Mouse (Mus musculus): ENCODE data around the gene Ston2.
A peak's percentile ranks its signal among the peaks of the same experiment; 100 is the strongest.
"Not testable (repeated sequence)": the region's sequence is repeated elsewhere in the genome, so short reads cannot be mapped to it uniquely, and the experiment has no call there.

The Ston2 gene

DNA sequence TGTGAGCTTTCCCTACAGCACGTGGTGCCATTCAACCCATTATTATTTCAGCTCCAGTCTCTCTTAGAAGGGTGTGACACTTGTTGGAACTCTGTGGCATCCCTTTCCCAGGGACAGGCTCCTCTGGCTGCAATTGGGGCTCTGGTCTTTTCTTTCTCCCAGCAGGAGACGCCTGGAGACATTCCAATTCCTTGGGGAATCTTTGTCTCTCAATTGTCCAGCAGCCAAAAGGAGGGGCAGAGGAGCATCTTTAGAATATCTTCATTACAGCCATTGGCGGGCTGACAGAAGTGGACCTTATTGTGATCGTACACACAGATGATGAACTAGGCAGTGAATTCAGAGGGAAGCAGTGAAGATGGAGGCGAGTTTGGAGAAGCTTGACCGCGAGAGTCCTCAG is 180.5 kb downstream of the Ston2 start:
- DNase-seq (ENCODE audit: low read depth, low spot score) = no peak
- H3K36me3 ChIP-seq (ENCODE audit: control insufficient read depth, insufficient read depth, low read length, poor library complexity, severe bottlenecking) = no peaks in the 10 kb centered on the region
- no peaks in the 10 kb centered on the region for H3K27me3 ChIP-seq (ENCODE audit: control insufficient read depth, insufficient read depth, low read length, poor library complexity, severe bottlenecking)

DNA sequence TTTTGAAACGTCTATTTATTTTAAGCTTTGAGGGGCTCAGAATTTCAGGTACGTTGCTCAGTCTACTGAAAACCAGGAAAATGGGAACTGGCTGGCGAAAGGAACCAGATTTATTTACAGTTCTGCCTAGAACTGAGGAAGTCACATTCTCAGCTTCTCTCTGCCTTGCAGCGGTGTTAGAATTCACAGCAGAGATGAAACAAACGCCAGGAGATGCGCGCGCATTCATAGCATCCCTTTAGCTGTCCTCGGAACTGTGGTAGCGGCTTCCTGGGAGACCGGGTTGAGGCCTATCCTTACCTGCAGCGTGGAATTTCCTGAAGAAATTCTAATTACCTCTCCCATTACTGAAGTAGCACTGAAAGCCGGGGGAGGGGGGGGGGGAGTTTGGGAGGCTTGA is 181.5 kb downstream of the Ston2 start:
- H3K27me3 ChIP-seq (ENCODE audit: control insufficient read depth, insufficient read depth, low read length, poor library complexity, severe bottlenecking) = no peaks in the 10 kb centered on the region
- no peaks in the 10 kb centered on the region for H3K36me3 ChIP-seq (ENCODE audit: control insufficient read depth, insufficient read depth, low read length, poor library complexity, severe bottlenecking)
- no peak for DNase-seq (ENCODE audit: low read depth, low spot score)

DNA sequence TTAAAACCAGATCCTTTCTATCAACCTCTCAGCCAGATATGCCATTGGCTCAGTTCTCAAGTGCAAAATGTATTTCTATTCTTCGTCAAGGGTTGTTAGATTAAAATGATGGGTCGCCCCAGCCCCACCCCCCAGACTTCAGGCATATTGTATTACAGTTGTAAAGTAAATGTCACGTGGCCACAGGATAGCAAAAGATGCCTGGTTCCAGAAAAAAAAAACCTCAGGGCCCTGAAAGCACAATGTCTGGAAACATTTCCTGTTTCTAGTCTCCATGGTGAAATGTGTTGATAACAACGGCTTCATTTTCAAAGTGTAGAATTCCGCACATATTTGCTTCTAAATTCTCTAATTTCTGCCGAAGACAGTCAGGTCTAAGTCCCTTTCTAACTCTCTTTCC is 183.6 kb downstream of the Ston2 start:
- Histone ChIP-seq H3K27me3 (ENCODE audit: control insufficient read depth, insufficient read depth, low read length, poor library complexity, severe bottlenecking) (no peaks in the 10 kb centered on the region), H3K36me3 (ENCODE audit: control insufficient read depth, insufficient read depth, low read length, poor library complexity, severe bottlenecking) (no peaks in the 10 kb centered on the region)
- DNase-seq (ENCODE audit: low read depth, low spot score) = no peak

DNA sequence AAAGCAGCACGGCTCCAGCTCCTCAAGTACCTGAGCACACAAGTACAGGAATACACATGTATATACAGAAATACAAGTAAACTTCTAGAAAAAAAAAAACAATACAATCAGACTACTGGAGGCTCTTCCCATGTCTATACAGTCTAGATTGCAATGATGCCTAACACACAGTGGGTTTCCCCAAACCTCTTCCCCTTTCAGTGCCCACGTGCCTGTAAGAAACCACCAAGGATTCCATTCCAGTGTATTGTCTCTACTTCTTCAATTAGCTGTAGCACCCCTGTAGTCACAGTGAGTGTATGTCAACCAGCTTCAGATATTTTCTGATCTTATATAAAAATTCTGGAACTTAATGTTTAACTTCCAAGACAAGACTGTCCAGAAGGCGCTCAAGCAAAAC is 196.1 kb downstream of the Ston2 start:
- H3K36me3 ChIP-seq (ENCODE audit: control insufficient read depth, insufficient read depth, low read length, poor library complexity, severe bottlenecking) = no peaks in the 10 kb centered on the region; the same call in 1 of the 2 replicates
- peak; percentile 83 for DNase-seq (ENCODE audit: low read depth, low spot score)
- H3K27me3 ChIP-seq (ENCODE audit: control insufficient read depth, insufficient read depth, low read length, poor library complexity, severe bottlenecking) = no peaks in the 10 kb centered on the region

DNA sequence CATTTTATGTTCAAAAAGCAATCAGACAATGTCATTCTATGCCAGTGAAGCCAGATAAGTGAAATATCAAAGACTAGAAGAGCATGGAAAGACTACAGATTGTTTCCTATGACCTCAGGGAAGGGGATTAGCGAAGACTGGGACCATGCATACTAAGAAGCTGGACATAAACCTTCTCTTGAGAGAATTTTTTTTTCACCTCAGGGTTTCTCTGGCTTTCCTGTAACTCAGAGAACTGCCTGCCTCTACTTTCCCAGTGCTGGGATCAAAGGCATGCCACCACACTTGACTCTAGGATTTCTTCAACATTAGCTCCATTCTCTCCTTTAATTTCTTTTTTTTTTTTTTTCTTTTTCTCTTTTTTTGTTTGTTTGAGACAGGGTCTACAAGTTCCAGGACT is 197.0 kb downstream of the Ston2 start:
- Histone ChIP-seq H3K27me3 (ENCODE audit: control insufficient read depth, insufficient read depth, low read length, poor library complexity, severe bottlenecking) (no peaks in the 10 kb centered on the region), H3K36me3 (ENCODE audit: control insufficient read depth, insufficient read depth, low read length, poor library complexity, severe bottlenecking) (no peaks in the 10 kb centered on the region; the same call in 1 of the 2 replicates)
- DNase-seq (ENCODE audit: low read depth, low spot score) = no peak

DNA sequence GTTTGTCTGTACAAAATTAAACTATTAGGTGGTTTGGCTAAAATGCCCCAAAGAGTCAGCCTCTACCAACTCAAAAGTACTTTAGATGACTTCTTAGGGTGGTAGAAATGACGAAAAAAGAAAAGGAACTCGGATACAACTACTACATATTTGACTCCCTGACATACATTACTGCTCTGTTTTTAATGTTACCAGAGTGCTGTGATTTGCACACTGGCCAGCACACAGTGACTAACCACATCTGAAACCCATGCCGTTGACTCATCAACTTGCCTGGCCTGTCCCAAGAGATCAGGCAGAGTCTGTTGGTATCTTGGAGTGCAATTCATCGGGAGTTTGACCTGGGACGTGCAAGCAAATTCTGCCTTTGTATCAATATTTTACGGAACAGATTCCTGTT is 197.5 kb downstream of the Ston2 start:
- Histone ChIP-seq H3K27me3 (ENCODE audit: control insufficient read depth, insufficient read depth, low read length, poor library complexity, severe bottlenecking) (no peaks in the 10 kb centered on the region), H3K36me3 (ENCODE audit: control insufficient read depth, insufficient read depth, low read length, poor library complexity, severe bottlenecking) (no peaks in the 10 kb centered on the region; the same call in 1 of the 2 replicates)
- peak; percentile 38 for DNase-seq (ENCODE audit: low read depth, low spot score)

DNA sequence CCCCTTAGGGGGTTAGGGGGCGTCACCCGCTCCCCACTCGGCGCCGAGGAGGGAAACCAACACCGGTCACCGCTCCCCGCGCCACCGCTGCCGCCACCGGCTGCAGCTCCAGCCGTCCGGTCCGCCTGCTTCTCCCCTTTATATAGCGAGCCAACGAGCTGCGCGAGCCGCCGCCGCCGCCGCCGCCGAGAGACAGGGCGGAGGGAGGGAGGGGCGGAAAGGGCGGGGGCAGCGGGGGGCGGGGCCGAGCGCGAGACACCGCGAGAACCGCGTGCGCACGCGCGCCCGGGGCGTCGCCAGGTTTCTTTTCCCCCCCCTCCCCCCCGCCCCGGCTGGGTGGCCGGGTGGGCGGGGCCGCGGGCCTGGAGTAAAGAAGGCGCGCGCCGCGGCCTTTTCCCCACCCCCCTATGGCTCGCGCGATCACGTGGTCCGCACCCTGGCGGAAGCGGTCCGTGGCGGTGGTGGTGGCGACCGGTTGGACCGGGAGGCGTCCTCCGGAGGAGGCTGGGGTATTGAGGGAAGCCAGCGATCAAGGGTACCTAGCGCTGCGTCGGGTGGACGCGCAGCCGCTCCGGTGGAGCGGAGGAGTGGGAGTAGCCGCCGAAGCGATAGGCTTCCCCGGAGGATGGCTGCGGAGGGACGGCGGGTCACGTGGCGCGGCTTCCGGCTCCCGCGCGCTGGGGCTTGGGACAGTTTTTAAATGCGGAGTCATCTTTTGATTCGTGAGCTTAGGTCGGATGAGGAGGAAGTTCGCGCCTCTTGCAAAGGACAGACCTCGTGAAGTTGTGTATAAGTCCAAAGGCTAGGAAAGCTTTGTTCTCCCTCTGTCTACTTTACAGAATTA is 198.1 kb downstream of the Ston2 start, which contains the start of gene Gtf2a1:
TSS of gene Gtf2a1 (minus strand) at position 641 of the 844 bp plus-strand sequence.
- Histone ChIP-seq H3K36me3 (ENCODE audit: control insufficient read depth, insufficient read depth, low read length, poor library complexity, severe bottlenecking) (no peaks in the 10 kb centered on the region; the same call in 1 of the 2 replicates), H3K27me3 (ENCODE audit: control insufficient read depth, insufficient read depth, low read length, poor library complexity, severe bottlenecking) (no peaks in the 10 kb centered on the region)
- peak; percentile 97 for DNase-seq (ENCODE audit: low read depth, low spot score)

DNA sequence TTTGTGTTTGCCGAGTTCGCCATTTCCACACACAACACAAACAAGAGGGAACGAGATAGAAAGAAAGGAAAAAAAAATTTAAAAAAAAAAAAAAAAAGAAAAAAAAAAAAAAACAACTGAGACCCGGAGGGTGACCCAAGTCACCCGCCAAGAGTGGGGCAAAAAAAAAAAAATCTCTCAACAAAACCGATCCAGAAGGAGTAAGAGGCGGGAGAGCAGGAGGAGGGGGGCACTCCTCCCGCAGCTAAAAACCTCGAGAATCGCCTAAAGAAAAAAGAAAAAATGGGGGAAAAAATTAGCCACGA is 198.7 kb downstream of the Ston2 start:
- no peak for DNase-seq (ENCODE audit: low read depth, low spot score)
- Histone ChIP-seq H3K27me3 (ENCODE audit: control insufficient read depth, insufficient read depth, low read length, poor library complexity, severe bottlenecking) (no peaks in the 10 kb centered on the region), H3K36me3 (ENCODE audit: control insufficient read depth, insufficient read depth, low read length, poor library complexity, severe bottlenecking) (peaks cover 1% of the 10 kb centered on the region; the same call in 1 of the 2 replicates)

DNA sequence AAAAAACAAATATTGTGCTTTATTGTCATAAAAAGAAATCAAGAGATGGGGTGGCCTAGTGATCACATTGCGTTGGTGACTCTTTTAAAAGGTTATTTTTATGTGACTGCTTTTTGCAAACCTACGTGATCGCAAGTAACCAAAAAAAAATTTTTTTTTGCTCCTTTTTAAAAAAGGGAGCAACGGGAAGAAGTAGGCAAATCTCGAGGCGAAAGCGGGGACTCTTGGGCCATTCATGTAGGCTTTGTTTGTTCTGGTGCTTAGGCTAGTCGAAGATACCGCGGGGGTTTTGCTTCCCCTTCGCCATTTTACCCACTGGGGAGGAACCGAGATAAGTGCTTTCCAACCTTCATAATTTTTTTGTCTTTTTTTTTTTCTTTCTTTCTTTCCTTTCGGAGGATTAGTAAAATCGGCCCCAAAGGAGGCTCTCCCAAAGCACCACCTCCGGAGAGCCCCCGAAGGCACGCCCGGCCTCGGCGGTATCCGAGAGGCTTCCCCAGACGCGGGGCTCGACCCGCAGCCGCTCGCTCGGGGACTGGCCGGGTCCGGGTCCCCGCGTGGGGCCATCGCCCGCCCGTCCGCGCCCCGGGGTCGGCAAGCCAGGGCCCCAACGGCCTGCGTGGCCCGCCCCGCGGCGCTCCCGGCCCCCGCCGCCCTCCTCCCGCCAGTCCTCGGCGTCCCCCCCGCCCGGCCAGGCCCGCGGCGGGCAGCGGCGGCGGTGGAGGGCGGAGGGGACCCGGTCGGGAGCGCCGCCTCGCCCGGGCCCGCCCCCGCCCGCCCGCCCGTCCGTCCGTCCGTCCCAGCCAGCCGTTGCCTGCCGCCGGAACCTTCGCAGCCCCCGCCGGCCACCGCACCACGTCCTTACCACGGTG is 199.3 kb downstream of the Ston2 start:
- peak; percentile 74 for DNase-seq (ENCODE audit: low read depth, low spot score)
- no peaks in the 10 kb centered on the region for H3K27me3 ChIP-seq (ENCODE audit: control insufficient read depth, insufficient read depth, low read length, poor library complexity, severe bottlenecking)
- H3K36me3 ChIP-seq (ENCODE audit: control insufficient read depth, insufficient read depth, low read length, poor library complexity, severe bottlenecking) = peaks cover 1% of the 10 kb centered on the region

DNA sequence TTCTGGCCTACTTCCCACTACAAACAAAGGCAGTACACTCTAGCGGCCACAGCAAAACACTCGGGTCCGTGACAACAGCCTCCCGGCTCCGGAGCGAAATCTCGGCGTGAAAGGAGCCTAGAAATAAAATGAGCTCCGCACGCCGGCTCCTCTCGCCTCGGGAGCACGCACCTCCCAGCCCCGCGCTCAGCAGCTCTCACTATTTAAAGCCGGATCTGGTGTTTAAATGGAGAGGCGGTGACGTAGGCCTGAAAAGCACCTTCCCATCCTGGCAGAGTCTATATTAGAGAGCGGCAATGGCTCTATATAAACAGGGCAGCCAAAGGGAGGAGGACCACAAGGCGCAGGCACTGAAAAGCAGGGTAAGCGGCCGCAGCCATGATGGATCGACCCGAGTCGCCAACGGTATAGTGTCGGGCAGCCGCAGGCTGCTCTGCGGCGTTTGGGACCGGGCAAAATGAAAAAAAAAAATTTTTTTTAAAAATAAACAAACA is 200.0 kb downstream of the Ston2 start:
- H3K27me3 ChIP-seq (ENCODE audit: control insufficient read depth, insufficient read depth, low read length, poor library complexity, severe bottlenecking) = no peaks in the 10 kb centered on the region
- DNase-seq (ENCODE audit: low read depth, low spot score) = peak; percentile 94
- H3K36me3 ChIP-seq (ENCODE audit: control insufficient read depth, insufficient read depth, low read length, poor library complexity, severe bottlenecking) = peaks cover 4% of the 10 kb centered on the region

DNA sequence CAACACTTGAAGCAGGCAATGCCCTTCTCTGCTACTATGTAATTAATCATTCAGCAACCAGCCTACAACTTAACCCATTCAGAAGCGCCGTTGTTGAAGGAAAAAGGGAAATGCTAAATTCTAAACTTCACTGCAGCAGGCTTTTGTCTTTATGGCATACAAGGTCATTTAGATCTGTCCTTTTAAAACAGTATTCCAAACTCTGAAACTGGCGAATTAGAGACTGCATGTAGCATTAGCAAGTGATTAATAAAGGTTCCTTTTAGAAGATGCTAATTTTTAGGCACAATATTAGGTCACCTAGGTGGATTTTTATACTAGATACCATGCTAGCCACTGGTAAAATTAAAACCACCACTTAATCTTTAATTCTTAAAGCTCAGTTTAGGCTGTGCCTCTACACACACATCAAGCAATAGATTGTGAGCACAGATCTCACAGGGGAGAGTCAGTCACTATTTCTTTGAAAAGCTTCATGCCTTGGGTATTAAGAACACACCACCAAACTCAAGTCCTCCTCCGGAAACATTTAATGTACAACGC is 200.6 kb downstream of the Ston2 start:
- DNase-seq (ENCODE audit: low read depth, low spot score) = no peak
- no peaks in the 10 kb centered on the region for H3K27me3 ChIP-seq (ENCODE audit: control insufficient read depth, insufficient read depth, low read length, poor library complexity, severe bottlenecking)

DNA sequence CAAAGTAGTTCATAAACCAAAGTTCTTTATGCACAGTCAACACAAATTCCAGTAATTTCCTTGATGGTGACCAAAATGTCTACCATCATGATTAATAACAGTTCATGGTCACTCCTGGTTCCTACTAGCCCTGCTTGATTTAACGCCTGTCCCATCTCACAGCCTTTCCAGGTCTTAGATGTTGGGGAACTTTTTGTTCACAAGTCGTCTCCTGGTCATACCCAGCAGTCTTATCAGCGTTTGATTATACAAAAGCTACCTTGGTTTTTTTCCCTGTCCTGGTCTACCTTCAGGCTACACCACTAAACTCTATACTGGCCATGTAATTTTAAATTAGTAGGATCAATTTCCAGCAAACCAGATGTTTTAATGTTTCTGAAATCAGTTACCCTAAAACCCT is 201.1 kb downstream of the Ston2 start:
- Histone ChIP-seq H3K27me3 (ENCODE audit: control insufficient read depth, insufficient read depth, low read length, poor library complexity, severe bottlenecking) (no peaks in the 10 kb centered on the region), H3K36me3 (ENCODE audit: control insufficient read depth, insufficient read depth, low read length, poor library complexity, severe bottlenecking) (peaks cover 4% of the 10 kb centered on the region)
- no peak for DNase-seq (ENCODE audit: low read depth, low spot score)

More for the DNA sequence above, 200.6 kb downstream of the Ston2 start:
- H3K36me3 ChIP-seq (ENCODE audit: control insufficient read depth, insufficient read depth, low read length, poor library complexity, severe bottlenecking) = peaks cover 4% of the 10 kb centered on the region

DNA sequence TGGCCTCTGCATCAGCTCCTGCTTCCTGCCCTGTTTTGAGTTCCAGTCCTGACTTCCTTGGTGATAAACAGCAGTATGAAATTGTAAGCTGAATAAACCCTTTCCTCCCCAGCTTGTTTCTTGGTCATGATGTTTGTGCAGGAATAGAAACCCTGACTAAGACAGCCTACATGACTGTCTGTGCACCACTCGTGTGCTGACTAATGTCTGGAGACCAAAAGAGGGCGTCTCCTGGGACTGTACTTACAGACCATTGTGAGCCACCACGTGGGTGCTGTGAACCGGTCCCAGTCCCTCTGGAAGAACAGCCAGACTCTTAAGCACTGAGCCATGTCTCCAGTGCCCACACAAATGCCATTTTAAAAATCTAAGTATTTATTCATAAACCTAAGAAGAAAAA is 202.4 kb downstream of the Ston2 start:
- not testable (repeated sequence) for H3K36me3 ChIP-seq (ENCODE audit: control insufficient read depth, insufficient read depth, low read length, poor library complexity, severe bottlenecking); DNase-seq (ENCODE audit: low read depth, low spot score); H3K27me3 ChIP-seq (ENCODE audit: control insufficient read depth, insufficient read depth, low read length, poor library complexity, severe bottlenecking)

DNA sequence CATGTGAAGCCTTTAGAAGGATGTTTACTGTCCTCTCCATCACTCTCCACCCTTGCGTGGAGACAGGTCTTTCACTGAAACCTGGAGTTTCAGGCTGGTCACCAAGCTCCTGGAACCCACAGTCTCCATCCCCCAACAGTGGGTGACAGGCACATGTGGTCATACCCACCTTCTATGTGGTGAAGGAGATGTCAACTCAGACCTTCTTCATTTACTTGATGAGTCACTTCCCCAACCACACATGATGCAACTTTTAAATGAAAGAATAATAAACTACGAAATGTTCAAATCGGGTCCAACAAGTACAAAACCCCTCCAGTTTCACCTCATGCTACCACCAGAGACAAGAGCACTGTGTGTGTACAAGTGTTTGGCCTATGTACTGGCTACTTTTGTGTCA is 203.0 kb downstream of the Ston2 start:
- H3K36me3 ChIP-seq (ENCODE audit: control insufficient read depth, insufficient read depth, low read length, poor library complexity, severe bottlenecking) = peaks cover 4% of the 10 kb centered on the region
- no peaks in the 10 kb centered on the region for H3K27me3 ChIP-seq (ENCODE audit: control insufficient read depth, insufficient read depth, low read length, poor library complexity, severe bottlenecking)
- DNase-seq (ENCODE audit: low read depth, low spot score) = no peak

DNA sequence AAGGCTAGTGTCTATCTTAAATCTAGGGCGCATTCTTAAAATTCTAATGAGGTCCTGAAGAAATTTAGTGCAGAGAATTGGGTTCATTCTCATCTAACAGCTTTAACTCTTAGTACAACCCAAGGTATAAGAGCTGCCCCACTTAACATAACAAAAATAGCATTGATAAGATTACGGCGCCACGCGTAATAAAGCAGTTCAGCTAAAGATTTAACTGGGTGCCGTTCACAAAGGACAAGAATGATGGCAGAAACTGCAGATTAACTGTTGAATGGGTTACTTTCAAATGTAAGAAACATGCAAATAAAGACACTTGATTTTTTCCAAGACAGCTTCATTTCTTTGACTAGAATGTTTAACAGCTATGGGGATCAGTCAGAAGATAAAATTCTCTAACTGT is 204.8 kb downstream of the Ston2 start:
- no peak for DNase-seq (ENCODE audit: low read depth, low spot score)
- H3K27me3 ChIP-seq (ENCODE audit: control insufficient read depth, insufficient read depth, low read length, poor library complexity, severe bottlenecking) = no peaks in the 10 kb centered on the region
- H3K36me3 ChIP-seq (ENCODE audit: control insufficient read depth, insufficient read depth, low read length, poor library complexity, severe bottlenecking) = peaks cover 4% of the 10 kb centered on the region
